Mouse (Mus musculus): ENCODE results near the gene Ubox5. TPM values are rescaled to one million over a fixed set of nuclear protein-coding genes. Genes with fewer than 3 reads are reported as not detected.

Ubox5 gene
- 13.9 and 14.3 TPM in 2 replicates for polyA plus RNA-seq (2016; fragmentation: Nextera tagmentation; extraction: Ambion mirVana)

- Histone ChIP-seq H3K9ac (peak within 1 kb of the TSS; percentile 93), H3K4me1 (peaks cover 24% of the 10 kb centered on the region), H3K4me3 (peak within 1 kb of the TSS; percentile 99), H3K27me3 (peaks cover 16% of the 10 kb centered on the region), H3K9me3 (replicated peaks) (no peaks in the 10 kb centered on the region), H3K27ac (peak within 1 kb of the TSS; percentile 74), H3K4me2 (replicated peaks) (peak within 1 kb of the TSS; percentile 95), H3K36me3 (peaks cover 16% of the 10 kb centered on the region)
- under 1% methylated on average over 25 of the region's 25 CpGs for WGBS
- peak; percentile 81 for ATAC-seq (ENCODE audit: low FRiP score)
These were observed at the start of gene Ubox5, which contains the start of gene Fastkd5 for GRCm38 (mm10) chr2:130629839-130630203. TSS of gene Ubox5 (minus strand) at chr2:130630038. TSS of gene Fastkd5 (minus strand) at chr2:130630027.

- 95% methylated on average over 12 of the region's 12 CpGs for WGBS
These were observed 49.3 kb upstream of the Ubox5 start for GRCm38 (mm10) chr2:130679154-130679553.

DNA sequence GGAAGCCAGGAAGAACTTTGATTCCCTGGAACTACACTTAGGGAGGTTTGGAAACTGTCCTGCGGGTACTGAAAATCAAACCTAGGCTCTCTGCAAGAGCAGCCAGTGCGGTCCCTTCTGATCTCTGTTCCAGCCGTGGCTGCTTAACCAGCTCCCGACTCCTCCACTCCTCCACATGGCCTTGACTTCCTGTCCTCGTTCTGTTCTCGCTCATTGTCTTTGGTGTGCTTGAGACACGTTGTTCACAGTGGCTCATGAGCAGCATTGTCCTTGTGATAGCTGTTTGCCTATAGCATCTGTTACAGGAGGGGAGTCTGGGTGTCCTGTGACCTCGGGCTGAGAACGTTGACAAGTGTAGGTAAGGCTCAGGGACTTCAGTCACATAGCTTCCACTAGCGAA is 47.4 kb upstream of the Ubox5 start:
- H3K4me3 ChIP-seq = no peak overlapping the region
- no peak overlapping the region for H3K9ac ChIP-seq
- H3K4me2 ChIP-seq (replicated peaks) = no peak overlapping the region
- no peaks in the 10 kb centered on the region for H3K27me3 ChIP-seq
- H3K27ac ChIP-seq = no peak overlapping the region
- ATAC-seq (ENCODE audit: low FRiP score) = no peak
- no peaks in the 10 kb centered on the region for H3K4me1 ChIP-seq
- no peaks in the 10 kb centered on the region for H3K9me3 ChIP-seq (replicated peaks)
- H3K36me3 ChIP-seq = peaks cover 96% of the 10 kb centered on the region
- WGBS = 90% methylated on average over 10 of the region's 10 CpGs

More at GRCm38 (mm10) chr2:130679154-130679553, 49.3 kb upstream of the Ubox5 start:
- no peak for ATAC-seq (ENCODE audit: low FRiP score)
- Histone ChIP-seq H3K4me3 (no peak overlapping the region), H3K9me3 (replicated peaks) (no peaks in the 10 kb centered on the region), H3K4me2 (replicated peaks) (no peak overlapping the region), H3K9ac (no peak overlapping the region), H3K27me3 (no peaks in the 10 kb centered on the region), H3K27ac (no peak overlapping the region), H3K36me3 (peaks cover 96% of the 10 kb centered on the region), H3K4me1 (no peaks in the 10 kb centered on the region)

DNA sequence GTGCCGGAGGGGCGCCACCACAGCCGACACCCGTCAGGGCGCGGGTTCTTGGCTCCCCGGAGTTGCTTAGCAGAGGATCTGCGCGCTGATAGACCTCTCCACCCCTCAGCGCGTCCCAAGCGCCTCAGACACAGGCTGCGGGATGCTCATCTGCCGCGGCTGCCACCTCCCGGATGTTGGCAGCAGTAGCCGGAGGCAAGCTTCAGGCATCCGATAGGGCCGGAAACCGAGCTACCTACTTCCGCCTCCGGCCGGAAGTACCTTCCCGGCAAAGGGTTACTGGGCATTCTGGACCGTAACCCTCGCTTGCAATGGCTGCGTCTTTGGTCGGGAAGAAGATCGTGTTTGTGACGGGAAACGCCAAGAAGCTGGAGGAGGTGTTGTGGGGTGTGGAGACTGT is 37.7 kb upstream of the Ubox5 start, which contains the start of gene Itpa:
TSS of gene Itpa (plus strand) at position 52 of the 400 bp plus-strand sequence.
- 1% methylated on average over 31 of the region's 31 CpGs for WGBS
- peak; percentile 70 for ATAC-seq (ENCODE audit: low FRiP score)
- H3K27me3 ChIP-seq = no peaks in the 10 kb centered on the region
- H3K27ac ChIP-seq = peak within 1 kb of the TSS; percentile 85
- H3K9ac ChIP-seq = peak within 1 kb of the TSS; percentile 79
- H3K9me3 ChIP-seq (replicated peaks) = no peaks in the 10 kb centered on the region
- H3K36me3 ChIP-seq = peaks cover 18% of the 10 kb centered on the region
- H3K4me2 ChIP-seq (replicated peaks) = peak within 1 kb of the TSS; percentile 92
- peak within 1 kb of the TSS; percentile 71 for H3K4me3 ChIP-seq
- peaks cover 27% of the 10 kb centered on the region for H3K4me1 ChIP-seq

GRCm38 (mm10) chr2:130664102-130664701 is 34.4 kb upstream of the Ubox5 start, which contains the start of gene Ddrgk1:
TSS of gene Ddrgk1 (minus strand) at chr2:130664659.
- Histone ChIP-seq H3K27me3 (no peaks in the 10 kb centered on the region), H3K4me1 (peaks cover 24% of the 10 kb centered on the region), H3K9ac (peak within 1 kb of the TSS; percentile 79), H3K36me3 (peaks cover 20% of the 10 kb centered on the region; the same call in 1 of the 2 replicates), H3K27ac (peak within 1 kb of the TSS; percentile 98), H3K9me3 (replicated peaks) (no peaks in the 10 kb centered on the region), H3K4me2 (replicated peaks) (peak within 1 kb of the TSS; percentile 70), H3K4me3 (peak within 1 kb of the TSS; percentile 55)
- WGBS = under 1% methylated on average over 40 of the region's 40 CpGs
- ATAC-seq (ENCODE audit: low FRiP score) = peak; percentile 95

DNA sequence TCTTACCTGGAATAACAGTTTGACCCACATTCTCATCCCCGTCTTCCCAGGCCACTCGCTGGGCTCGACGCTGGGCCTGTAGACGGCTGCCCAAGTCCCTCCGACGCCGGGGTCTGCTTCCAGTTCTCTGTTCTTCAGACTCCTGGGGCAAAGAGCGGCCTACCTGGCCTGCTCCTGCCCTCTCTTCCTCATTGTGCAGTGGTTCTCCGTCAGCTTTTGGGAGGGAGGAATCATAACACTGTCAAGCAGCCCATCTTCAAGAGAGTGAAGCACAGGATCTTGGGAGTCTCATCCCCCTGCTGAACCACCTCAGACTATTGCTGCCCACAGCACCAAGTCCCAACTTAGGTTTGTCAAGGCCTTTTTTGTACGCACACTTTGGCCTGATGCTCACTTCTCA is 33.5 kb upstream of the Ubox5 start:
- Histone ChIP-seq H3K27me3 (no peaks in the 10 kb centered on the region), H3K27ac (no peak overlapping the region), H3K9ac (peak overlapping the region; percentile 79), H3K4me3 (peak overlapping the region; percentile 55; the same call in 1 of the 2 replicates), H3K9me3 (replicated peaks) (no peaks in the 10 kb centered on the region), H3K36me3 (peaks cover 28% of the 10 kb centered on the region), H3K4me1 (peaks cover 22% of the 10 kb centered on the region), H3K4me2 (replicated peaks) (peak overlapping the region; percentile 70)
- no peak for ATAC-seq (ENCODE audit: low FRiP score)
- 90% methylated on average over 11 of the region's 11 CpGs for WGBS

GRCm38 (mm10) chr2:130658530-130658929 is 28.7 kb upstream of the Ubox5 start:
- Histone ChIP-seq H3K9ac (no peak overlapping the region), H3K36me3 (peaks cover 74% of the 10 kb centered on the region), H3K9me3 (replicated peaks) (no peaks in the 10 kb centered on the region), H3K27ac (no peak overlapping the region), H3K27me3 (no peaks in the 10 kb centered on the region), H3K4me3 (no peak overlapping the region), H3K4me1 (peaks cover 11% of the 10 kb centered on the region), H3K4me2 (replicated peaks) (no peak overlapping the region)
- 95% methylated on average over 10 of the region's 10 CpGs for WGBS
- ATAC-seq (ENCODE audit: low FRiP score) = no peak

GRCm38 (mm10) chr2:130657541-130657940 is 27.7 kb upstream of the Ubox5 start:
- H3K4me3 ChIP-seq = no peak overlapping the region
- peaks cover under 1% of the 10 kb centered on the region; the same call in 1 of the 2 replicates for H3K4me1 ChIP-seq
- H3K9ac ChIP-seq = no peak overlapping the region
- H3K27ac ChIP-seq = no peak overlapping the region
- WGBS = 86% methylated on average over 6 of the region's 6 CpGs
- ATAC-seq (ENCODE audit: low FRiP score) = no peak
- H3K36me3 ChIP-seq = peaks cover 84% of the 10 kb centered on the region
- no peaks in the 10 kb centered on the region for H3K9me3 ChIP-seq (replicated peaks)
- H3K4me2 ChIP-seq (replicated peaks) = no peak overlapping the region
- no peaks in the 10 kb centered on the region for H3K27me3 ChIP-seq

GRCm38 (mm10) chr2:130656536-130656935 is 26.7 kb upstream of the Ubox5 start:
- ATAC-seq (ENCODE audit: low FRiP score) = no peak
- Histone ChIP-seq H3K4me1 (no peaks in the 10 kb centered on the region), H3K4me2 (replicated peaks) (no peak overlapping the region), H3K36me3 (peaks cover 81% of the 10 kb centered on the region), H3K9me3 (replicated peaks) (no peaks in the 10 kb centered on the region), H3K4me3 (no peak overlapping the region), H3K27ac (no peak overlapping the region), H3K9ac (no peak overlapping the region), H3K27me3 (no peaks in the 10 kb centered on the region)
- WGBS = 95% methylated on average over 9 of the region's 9 CpGs

DNA sequence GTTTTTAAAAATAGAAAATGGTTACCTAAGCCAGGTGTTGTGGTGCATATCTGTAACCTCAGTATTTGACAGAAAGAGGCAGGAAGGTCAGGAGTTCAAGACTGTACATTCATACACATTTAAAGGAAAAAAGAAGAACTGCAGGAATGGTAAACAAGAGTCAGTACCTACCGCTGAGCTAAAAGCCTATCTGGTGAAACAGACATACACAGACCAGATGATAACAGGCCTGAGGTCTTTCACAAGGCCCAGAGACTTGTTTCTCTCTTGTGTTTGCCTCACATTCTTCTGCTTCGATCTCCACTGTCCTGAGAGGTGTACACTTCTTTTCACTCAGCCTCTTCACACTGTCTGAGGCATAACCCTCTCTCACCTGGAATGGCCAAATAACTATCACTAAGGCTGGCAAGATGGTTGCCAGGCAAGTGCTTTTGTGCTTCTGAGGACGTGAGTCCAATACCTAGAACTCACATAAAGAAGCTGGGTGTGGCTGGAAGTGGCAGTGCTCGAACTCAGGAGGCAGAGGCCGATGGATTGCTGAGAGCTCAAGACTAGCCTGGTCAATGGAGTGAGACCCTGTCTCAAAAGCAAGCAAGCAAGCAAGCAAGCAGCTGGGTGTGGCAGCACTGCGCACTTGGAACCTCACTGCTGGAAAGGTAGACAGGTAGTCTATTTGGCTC is 26.0 kb upstream of the Ubox5 start:
- Histone ChIP-seq H3K9ac (no peak overlapping the region), H3K27ac (no peak overlapping the region), H3K36me3 (peaks cover 76% of the 10 kb centered on the region), H3K9me3 (replicated peaks) (no peaks in the 10 kb centered on the region), H3K4me1 (no peaks in the 10 kb centered on the region), H3K4me3 (no peak overlapping the region), H3K4me2 (replicated peaks) (no peak overlapping the region), H3K27me3 (no peaks in the 10 kb centered on the region)
- no peak for ATAC-seq (ENCODE audit: low FRiP score)
- WGBS = 88% methylated on average over 6 of the region's 6 CpGs

DNA sequence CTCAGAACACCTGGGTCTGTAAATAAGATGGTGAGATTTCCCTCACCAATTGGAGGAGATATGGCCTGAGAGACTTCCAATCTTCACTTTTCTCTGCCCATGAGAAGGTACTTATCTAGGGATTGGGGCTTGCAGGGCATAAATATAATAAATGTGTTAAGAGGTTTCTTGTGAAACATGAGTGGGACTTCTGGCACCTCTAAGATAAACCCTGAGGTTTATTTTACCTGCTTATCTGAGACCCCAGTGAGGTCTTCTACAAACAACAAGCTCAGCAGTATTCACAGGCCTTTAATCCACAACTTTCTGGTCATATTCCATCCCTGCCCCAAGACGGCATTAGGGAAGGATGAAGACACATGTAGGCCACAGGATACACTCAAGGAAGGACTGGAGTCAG is 23.9 kb upstream of the Ubox5 start:
- Histone ChIP-seq H3K27ac (no peak overlapping the region), H3K36me3 (peaks cover 75% of the 10 kb centered on the region), H3K27me3 (no peaks in the 10 kb centered on the region), H3K4me3 (no peak overlapping the region), H3K4me2 (replicated peaks) (no peak overlapping the region), H3K4me1 (no peaks in the 10 kb centered on the region), H3K9me3 (replicated peaks) (no peaks in the 10 kb centered on the region), H3K9ac (no peak overlapping the region)
- no peak for ATAC-seq (ENCODE audit: low FRiP score)
- WGBS = 88% methylated on average over 1 of the region's 1 CpGs

DNA sequence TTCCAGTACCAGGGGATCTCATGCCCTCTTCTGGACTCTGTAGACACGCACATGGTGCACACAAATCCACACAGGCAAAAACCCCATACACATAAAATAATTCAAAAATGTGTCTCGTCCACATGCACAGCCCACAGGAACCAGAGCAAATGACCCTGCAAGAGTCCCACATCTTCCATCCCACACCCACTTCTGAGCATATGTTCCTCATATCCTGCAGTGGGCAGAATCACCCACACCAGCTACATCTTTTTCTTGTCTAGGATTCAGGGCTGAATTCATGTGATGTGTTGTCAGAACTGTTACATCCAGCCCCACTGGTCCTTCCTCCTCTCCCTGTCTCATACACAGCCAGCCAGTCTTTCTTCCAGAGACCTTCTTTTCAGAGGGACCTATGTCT is 23.5 kb upstream of the Ubox5 start:
- WGBS = 96% methylated on average over 2 of the region's 2 CpGs
- H3K4me2 ChIP-seq (replicated peaks) = no peak overlapping the region
- H3K27ac ChIP-seq = no peak overlapping the region
- peaks cover 70% of the 10 kb centered on the region for H3K36me3 ChIP-seq
- H3K4me1 ChIP-seq = no peaks in the 10 kb centered on the region
- no peak overlapping the region for H3K4me3 ChIP-seq
- no peak for ATAC-seq (ENCODE audit: low FRiP score)
- H3K9me3 ChIP-seq (replicated peaks) = no peaks in the 10 kb centered on the region
- H3K9ac ChIP-seq = no peak overlapping the region
- no peaks in the 10 kb centered on the region for H3K27me3 ChIP-seq

Data from hindbrain, embryonic 12.5 days (tissue).